Mouse (Mus musculus) ES-Bruce4 (cell line): ENCODE measurements around the gene Insl6. TPM values are rescaled to one million over a fixed set of nuclear protein-coding genes. Genes with fewer than 3 reads are reported as not detected.

Experiments
- H3K27ac ChIP-seq: 2 replicates; pipeline ENCODE4 v1.5.1; 2012; ENCODE audit warnings: low read length, inconsistent platforms; ENCODE audit not compliant: insufficient read depth
- H3K27me3 ChIP-seq: 2 replicates; pipeline ENCODE4 v1.6.1; 2012; ENCODE audit warnings: mild to moderate bottlenecking, low read length, inconsistent platforms; ENCODE audit not compliant: control insufficient read depth, poor library complexity, insufficient read depth, severe bottlenecking
- H3K36me3 ChIP-seq: 2 replicates; pipeline ENCODE4 v1.6.1; 2012; ENCODE audit warnings: inconsistent platforms, mild to moderate bottlenecking, low read length, moderate library complexity; ENCODE audit not compliant: control insufficient read depth, poor library complexity, insufficient read depth, severe bottlenecking
- H3K4me1 ChIP-seq: one replicate; pipeline ENCODE4 v1.8.1; 2011; ENCODE audit warnings: low read length; ENCODE audit not compliant: control insufficient read depth, insufficient read depth
- H3K4me3 ChIP-seq: 2 replicates; pipeline ENCODE4 v1.5.1; 2011; ENCODE audit warnings: low read depth, mild to moderate bottlenecking, low read length
- H3K9ac ChIP-seq: 2 replicates; pipeline ENCODE4 v1.6.1; 2012; ENCODE audit warnings: low read depth, mild to moderate bottlenecking, inconsistent platforms; ENCODE audit not compliant: poor library complexity, severe bottlenecking
- H3K9me3 ChIP-seq: replicated peaks from 2 replicates; pipeline ENCODE4 v1.6.1; 2012; ENCODE audit warnings: mild to moderate bottlenecking, low read length, inconsistent platforms; ENCODE audit not compliant: control insufficient read depth, poor library complexity, insufficient read depth, severe bottlenecking
- CTCF ChIP-seq: IDR thresholded peaks from one replicate; pipeline ENCODE4 v1.8.1; 2011; ENCODE audit warnings: low read depth, low read length
- EP300 ChIP-seq: IDR thresholded peaks from 2 replicates; pipeline ENCODE4 v1.6.1; 2011; ENCODE audit warnings: low read depth, low read length; ENCODE audit not compliant: insufficient read depth
- POLR2A ChIP-seq: IDR thresholded peaks from one replicate; pipeline ENCODE4 v1.8.1; 2011; ENCODE audit warnings: low read length; ENCODE audit not compliant: insufficient read depth
- polyA plus RNA-seq: library from polyadenylated mRNA; stranded (reverse); fragments of >200 nt; gene quantifications from 2 replicates; pipeline ENCODE4 v1.2.4, GENCODE M21; 2011; ENCODE audit warnings: low read depth; ENCODE audit not compliant: missing spikeins, insufficient read depth, insufficient read length

Insl6 gene
- polyA plus RNA-seq, 1 experiment = 12.2 TPM

DNA sequence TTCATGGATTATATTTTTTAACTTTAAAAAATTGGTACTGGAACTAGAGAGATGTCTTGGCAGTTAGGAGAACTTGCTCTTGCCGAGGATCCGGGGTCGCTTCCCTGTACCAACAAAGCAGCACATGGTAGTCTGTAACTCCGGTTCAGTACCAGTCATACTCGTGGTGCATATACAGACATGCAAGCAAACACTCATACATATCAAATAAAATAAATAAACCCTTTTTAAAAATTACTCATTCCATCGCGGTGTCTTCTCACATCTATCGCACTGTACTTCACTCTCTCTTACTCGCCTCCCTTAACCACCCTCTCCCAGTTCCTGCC lies 660 bp upstream of the Insl6 start:
- Histone ChIP-seq H3K27ac (no peak overlapping the region), H3K4me3 (no peak overlapping the region), H3K4me1 (no peaks in the 10 kb centered on the region), H3K9ac (peak overlapping the region; percentile 61; the same call in 1 of the 2 replicates), H3K9me3 (no peaks in the 10 kb centered on the region), H3K27me3 (no peaks in the 10 kb centered on the region), H3K36me3 (no peaks in the 10 kb centered on the region)
- TF ChIP-seq CTCF = no peak
- TF ChIP-seq EP300 = no peak
- no peak for TF ChIP-seq POLR2A

DNA sequence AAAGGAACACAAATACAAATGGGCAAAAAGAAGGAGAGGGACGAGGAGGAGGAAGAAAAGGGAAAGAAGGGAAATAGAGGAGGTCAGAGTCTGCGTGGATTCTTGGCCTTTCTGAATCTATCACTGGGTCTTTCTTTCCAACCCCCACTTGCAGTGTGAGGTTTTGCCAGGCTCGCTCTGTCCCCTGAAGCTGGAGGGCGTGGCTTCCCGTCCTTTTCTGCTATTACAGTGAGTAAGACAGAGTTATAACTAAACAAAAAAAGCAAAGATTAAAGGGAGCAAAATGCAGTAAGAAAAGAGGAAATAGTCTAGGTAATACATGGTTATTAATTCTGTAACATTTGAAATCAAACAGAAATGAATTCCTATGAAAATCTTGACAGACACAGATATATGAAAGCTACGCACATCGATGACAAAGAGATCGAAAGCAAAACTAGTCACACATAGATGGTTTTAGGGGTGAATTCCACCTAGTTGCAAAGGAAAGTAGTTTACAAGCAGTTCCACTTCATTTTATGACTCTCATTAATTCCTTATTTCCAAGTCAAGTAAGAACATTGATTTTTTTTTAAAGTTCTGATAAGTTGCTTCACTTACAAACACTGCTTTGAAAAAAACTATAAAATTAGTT lies 1.6 kb downstream of the Insl6 start:
- H3K36me3 ChIP-seq = no peaks in the 10 kb centered on the region
- no peaks in the 10 kb centered on the region for H3K27me3 ChIP-seq
- H3K9me3 ChIP-seq = no peaks in the 10 kb centered on the region
- TF ChIP-seq EP300 (no peak), CTCF (no peak), POLR2A (no peak)
- no peak overlapping the region for H3K9ac ChIP-seq
- no peak overlapping the region for H3K27ac ChIP-seq
- no peak overlapping the region for H3K4me3 ChIP-seq
- no peaks in the 10 kb centered on the region for H3K4me1 ChIP-seq

DNA sequence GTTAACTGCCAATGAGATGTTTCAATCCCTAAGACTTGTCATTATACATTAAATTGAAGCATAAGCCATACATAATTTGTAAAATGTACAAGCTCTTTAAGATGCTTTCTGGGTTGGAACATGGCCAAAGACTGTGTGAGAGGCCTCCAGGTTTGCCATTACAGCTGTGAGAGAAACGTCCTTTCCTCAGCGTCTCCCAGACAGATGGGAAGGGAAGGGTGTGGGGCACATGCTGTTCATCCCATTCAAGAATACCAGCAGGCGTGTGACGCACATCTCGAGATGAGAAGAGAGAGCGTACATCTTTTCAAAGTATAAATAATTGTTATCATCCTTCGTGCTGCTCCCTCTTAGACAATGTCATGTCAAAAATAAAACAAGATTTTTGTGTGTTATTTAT lies 12.5 kb downstream of the Insl6 start:
- Histone ChIP-seq H3K4me3 (no peak overlapping the region), H3K27ac (no peak overlapping the region), H3K4me1 (no peaks in the 10 kb centered on the region), H3K9ac (no peak overlapping the region), H3K27me3 (no peaks in the 10 kb centered on the region), H3K9me3 (no peaks in the 10 kb centered on the region; the same call in 1 of the 2 replicates), H3K36me3 (no peaks in the 10 kb centered on the region)
- no peak for TF ChIP-seq CTCF
- no peak for TF ChIP-seq POLR2A
- TF ChIP-seq EP300 = no peak

DNA sequence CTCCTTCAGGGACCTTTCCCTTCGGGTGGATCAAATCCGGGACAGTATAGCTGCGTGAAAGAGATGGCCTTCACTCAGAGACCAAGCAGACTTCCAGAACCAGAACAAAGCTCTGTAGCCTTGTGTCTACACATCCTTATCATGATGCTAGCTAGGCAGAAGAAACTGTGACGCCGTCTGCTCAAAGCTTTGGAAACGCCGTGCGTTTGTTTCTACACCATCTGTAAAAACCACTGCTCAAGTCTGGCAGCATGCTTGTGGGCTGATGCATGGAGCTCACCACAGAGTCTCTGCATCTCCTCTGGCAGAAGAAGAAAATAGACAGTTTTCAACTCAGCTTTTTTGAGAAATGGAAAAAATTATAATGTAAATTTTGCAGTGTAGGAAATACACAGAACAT lies 13.4 kb downstream of the Insl6 start:
- Histone ChIP-seq H3K36me3 (no peaks in the 10 kb centered on the region), H3K4me1 (no peaks in the 10 kb centered on the region), H3K9ac (no peak overlapping the region), H3K9me3 (no peaks in the 10 kb centered on the region; the same call in 1 of the 2 replicates), H3K27me3 (no peaks in the 10 kb centered on the region), H3K27ac (no peak overlapping the region), H3K4me3 (no peak overlapping the region)
- no peak for TF ChIP-seq CTCF
- TF ChIP-seq EP300 = no peak
- TF ChIP-seq POLR2A = no peak

DNA sequence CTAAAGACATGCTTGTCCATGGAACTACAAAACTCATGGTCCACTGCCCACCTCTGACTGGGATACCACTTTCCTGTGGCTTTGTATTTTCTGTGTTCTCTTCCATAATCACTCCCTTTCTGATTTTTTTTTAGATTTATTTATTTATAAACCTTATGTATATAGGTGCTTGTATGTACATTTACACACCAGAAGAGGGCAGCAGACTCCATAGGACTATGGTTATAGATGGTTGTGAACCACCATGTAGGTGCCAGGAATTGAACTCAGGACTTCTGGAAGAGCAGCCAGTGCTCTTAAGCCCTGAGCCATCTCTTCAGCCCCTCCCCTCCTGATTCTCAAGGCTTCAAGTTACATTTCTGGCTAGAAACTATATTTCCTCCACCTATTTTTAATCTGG lies 16.3 kb downstream of the Insl6 start:
- TF ChIP-seq CTCF = no peak
- no peak for TF ChIP-seq POLR2A
- no peak for TF ChIP-seq EP300
- no peak overlapping the region for H3K4me3 ChIP-seq

GRCm38 (mm10) chr19:29302119-29302518 lies 23.0 kb downstream of the Insl6 start:
- no peak for TF ChIP-seq POLR2A
- TF ChIP-seq CTCF = no peak
- TF ChIP-seq EP300 = no peak
- H3K9ac ChIP-seq = no peak overlapping the region
- H3K9me3 ChIP-seq = no peaks in the 10 kb centered on the region
- H3K27me3 ChIP-seq = no peaks in the 10 kb centered on the region; the same call in 1 of the 2 replicates
- H3K36me3 ChIP-seq = no peaks in the 10 kb centered on the region
- H3K4me1 ChIP-seq = no peaks in the 10 kb centered on the region
- no peak overlapping the region for H3K4me3 ChIP-seq
- H3K27ac ChIP-seq = no peak overlapping the region

More for the DNA sequence above, 16.3 kb downstream of the Insl6 start:
- H3K9me3 ChIP-seq = no peaks in the 10 kb centered on the region
- no peak overlapping the region for H3K27ac ChIP-seq
- H3K36me3 ChIP-seq = no peaks in the 10 kb centered on the region
- no peaks in the 10 kb centered on the region for H3K4me1 ChIP-seq
- no peaks in the 10 kb centered on the region for H3K27me3 ChIP-seq
- H3K9ac ChIP-seq = no peak overlapping the region
